Mouse (Mus musculus): ENCODE measurements around the gene Uap1. TPM values are rescaled to one million over a fixed set of nuclear protein-coding genes. Genes with fewer than 3 reads are reported as not detected.

Gene Uap1
- 65.8 and 67.4 TPM in 2 replicates for polyA plus RNA-seq (2015; fragmentation: Nextera tagmentation; extraction: Ambion mirVana)

- no peaks in the 10 kb centered on the region for H3K9me3 ChIP-seq
- peak within 1 kb of the TSS; percentile 82 for H3K9ac ChIP-seq
- no peaks in the 10 kb centered on the region for H3K27me3 ChIP-seq
- peak within 1 kb of the TSS; percentile 59 for H3K4me3 ChIP-seq
- H3K27ac ChIP-seq (replicated peaks) = peak within 1 kb of the TSS; percentile 89
- no peaks in the 10 kb centered on the region for H3K36me3 ChIP-seq
- H3K4me1 ChIP-seq (replicated peaks) = peaks cover 27% of the 10 kb centered on the region
- ATAC-seq (ENCODE audit: low read depth) = peak; percentile 100
- H3K4me2 ChIP-seq = peak within 1 kb of the TSS; percentile 77
- WGBS = under 1% methylated on average over 47 of the region's 52 CpGs
Measured at GRCm38 (mm10) chr1:170174814-170175332, at the start of gene Uap1. TSS of gene Uap1 (minus strand) at chr1:170174957.

GRCm38 (mm10) chr1:170223276-170223675, 48.5 kb upstream of the Uap1 start:
- H3K9ac ChIP-seq = no peak overlapping the region
- peaks cover 7% of the 10 kb centered on the region; the same call in 1 of the 2 replicates for H3K27me3 ChIP-seq
- H3K9me3 ChIP-seq = no peaks in the 10 kb centered on the region
- ATAC-seq (ENCODE audit: low read depth) = no peak
- no peak overlapping the region for H3K27ac ChIP-seq (replicated peaks)
- H3K36me3 ChIP-seq = no peaks in the 10 kb centered on the region
- H3K4me3 ChIP-seq = no peak overlapping the region
- no peaks in the 10 kb centered on the region for H3K4me1 ChIP-seq (replicated peaks)
- WGBS = 80% methylated on average over 2 of the region's 2 CpGs
- no peak overlapping the region for H3K4me2 ChIP-seq

- ATAC-seq (ENCODE audit: low read depth) = no peak
- Histone ChIP-seq H3K9ac (no peak overlapping the region), H3K4me2 (no peak overlapping the region), H3K27me3 (peaks cover 21% of the 10 kb centered on the region; the same call in 1 of the 2 replicates), H3K9me3 (no peaks in the 10 kb centered on the region), H3K36me3 (no peaks in the 10 kb centered on the region), H3K27ac (replicated peaks) (no peak overlapping the region), H3K4me3 (no peak overlapping the region), H3K4me1 (replicated peaks) (no peaks in the 10 kb centered on the region)
Measured at GRCm38 (mm10) chr1:170220351-170220750, 45.6 kb upstream of the Uap1 start.

GRCm38 (mm10) chr1:170218091-170218884, 43.5 kb upstream of the Uap1 start:
- no peak overlapping the region for H3K27ac ChIP-seq (replicated peaks)
- no peak for ATAC-seq (ENCODE audit: low read depth)
- H3K4me1 ChIP-seq (replicated peaks) = peaks cover 9% of the 10 kb centered on the region
- WGBS = 86% methylated on average over 6 of the region's 6 CpGs
- no peak overlapping the region for H3K4me2 ChIP-seq
- no peak overlapping the region for H3K4me3 ChIP-seq
- no peaks in the 10 kb centered on the region for H3K9me3 ChIP-seq
- H3K27me3 ChIP-seq = peaks cover 21% of the 10 kb centered on the region; the same call in 1 of the 2 replicates
- no peak overlapping the region for H3K9ac ChIP-seq
- no peaks in the 10 kb centered on the region for H3K36me3 ChIP-seq

- Histone ChIP-seq H3K9me3 (no peaks in the 10 kb centered on the region), H3K9ac (no peak overlapping the region), H3K4me2 (peak overlapping the region; percentile 46), H3K36me3 (peaks cover 16% of the 10 kb centered on the region), H3K27ac (replicated peaks) (no peak overlapping the region), H3K4me3 (peak overlapping the region; percentile 89), H3K4me1 (replicated peaks) (peaks cover 11% of the 10 kb centered on the region), H3K27me3 (peaks cover 16% of the 10 kb centered on the region; the same call in 1 of the 2 replicates)
- 73% methylated on average over 3 of the region's 3 CpGs for WGBS
- ATAC-seq (ENCODE audit: low read depth) = peak; percentile 37; the same call in 1 of the 2 replicates
Measured at GRCm38 (mm10) chr1:170215590-170215989, 40.8 kb upstream of the Uap1 start.

- H3K27ac ChIP-seq (replicated peaks) = peak within 1 kb of the TSS; percentile 74
- under 1% methylated on average over 62 of the region's 70 CpGs for WGBS
Measured at GRCm38 (mm10) chr1:170214757-170215522, 40.2 kb upstream of the Uap1 start, which contains the start of gene Uhmk1. TSS of gene Uhmk1 (minus strand) at chr1:170215397.

GRCm38 (mm10) chr1:170214383-170214756, 39.6 kb upstream of the Uap1 start:
- peaks cover 14% of the 10 kb centered on the region; the same call in 1 of the 2 replicates for H3K27me3 ChIP-seq
- H3K9me3 ChIP-seq = no peaks in the 10 kb centered on the region
- H3K4me1 ChIP-seq (replicated peaks) = peaks cover 11% of the 10 kb centered on the region
- peak overlapping the region; percentile 92 for H3K9ac ChIP-seq
- WGBS = 45% methylated on average over 7 of the region's 7 CpGs
- H3K4me3 ChIP-seq = peak overlapping the region; percentile 89
- 0 out of 2 replicates have a peak overlapping the region, but pooled peaks have one; percentile 74 for H3K27ac ChIP-seq (replicated peaks)
- peak overlapping the region; percentile 81 for H3K4me2 ChIP-seq
- peaks cover 23% of the 10 kb centered on the region for H3K36me3 ChIP-seq
- no peak for ATAC-seq (ENCODE audit: low read depth)

More at GRCm38 (mm10) chr1:170214757-170215522, 40.2 kb upstream of the Uap1 start, which contains the start of gene Uhmk1:
- Histone ChIP-seq H3K36me3 (peaks cover 20% of the 10 kb centered on the region), H3K4me1 (replicated peaks) (peaks cover 11% of the 10 kb centered on the region), H3K9me3 (no peaks in the 10 kb centered on the region), H3K4me3 (peak within 1 kb of the TSS; percentile 89), H3K4me2 (peak within 1 kb of the TSS; percentile 81), H3K9ac (peak within 1 kb of the TSS; percentile 92), H3K27me3 (peaks cover 14% of the 10 kb centered on the region; the same call in 1 of the 2 replicates)
- ATAC-seq (ENCODE audit: low read depth) = peak; percentile 100

GRCm38 (mm10) chr1:170213181-170213879, 38.6 kb upstream of the Uap1 start:
- Histone ChIP-seq H3K27me3 (peaks cover 14% of the 10 kb centered on the region; the same call in 1 of the 2 replicates), H3K36me3 (peaks cover 34% of the 10 kb centered on the region), H3K4me3 (no peak overlapping the region), H3K9ac (no peak overlapping the region), H3K9me3 (no peaks in the 10 kb centered on the region), H3K27ac (replicated peaks) (no peak overlapping the region), H3K4me2 (peak overlapping the region; percentile 16; the same call in 1 of the 2 replicates), H3K4me1 (replicated peaks) (peaks cover 11% of the 10 kb centered on the region)
- WGBS = 92% methylated on average over 10 of the region's 10 CpGs
- ATAC-seq (ENCODE audit: low read depth) = no peak

- no peak for ATAC-seq (ENCODE audit: low read depth)
- 91% methylated on average over 6 of the region's 6 CpGs for WGBS
- Histone ChIP-seq H3K4me3 (no peak overlapping the region), H3K4me1 (replicated peaks) (no peaks in the 10 kb centered on the region), H3K9ac (no peak overlapping the region), H3K9me3 (no peaks in the 10 kb centered on the region), H3K27ac (replicated peaks) (no peak overlapping the region), H3K36me3 (peaks cover 78% of the 10 kb centered on the region), H3K4me2 (no peak overlapping the region), H3K27me3 (no peaks in the 10 kb centered on the region)
Measured at GRCm38 (mm10) chr1:170206395-170206794, 31.6 kb upstream of the Uap1 start.

GRCm38 (mm10) chr1:170200379-170200778, 25.6 kb upstream of the Uap1 start:
- Histone ChIP-seq H3K27ac (replicated peaks) (no peak overlapping the region), H3K4me3 (no peak overlapping the region), H3K36me3 (peaks cover 77% of the 10 kb centered on the region), H3K27me3 (no peaks in the 10 kb centered on the region), H3K9ac (no peak overlapping the region), H3K4me2 (no peak overlapping the region), H3K9me3 (no peaks in the 10 kb centered on the region), H3K4me1 (replicated peaks) (no peaks in the 10 kb centered on the region)
- WGBS = 91% methylated on average over 3 of the region's 3 CpGs
- no peak for ATAC-seq (ENCODE audit: low read depth)

GRCm38 (mm10) chr1:170196211-170196610, 21.5 kb upstream of the Uap1 start:
- Histone ChIP-seq H3K9me3 (no peaks in the 10 kb centered on the region), H3K4me2 (no peak overlapping the region), H3K4me1 (replicated peaks) (no peaks in the 10 kb centered on the region), H3K36me3 (peaks cover 80% of the 10 kb centered on the region), H3K9ac (no peak overlapping the region), H3K27ac (replicated peaks) (no peak overlapping the region), H3K27me3 (no peaks in the 10 kb centered on the region), H3K4me3 (no peak overlapping the region)
- WGBS = 88% methylated on average over 8 of the region's 8 CpGs
- no peak for ATAC-seq (ENCODE audit: low read depth)
